Mouse (Mus musculus): ENCODE results near the gene Rbbp4. TPM values are rescaled to one million over a fixed set of nuclear protein-coding genes. Genes with fewer than 3 reads are reported as not detected.
A peak's percentile ranks its signal among the peaks of the same experiment; 100 is the strongest.

The Rbbp4 gene
- total RNA-seq, 2 experiments from 2014 or later: 142 to 146 TPM

DNA sequence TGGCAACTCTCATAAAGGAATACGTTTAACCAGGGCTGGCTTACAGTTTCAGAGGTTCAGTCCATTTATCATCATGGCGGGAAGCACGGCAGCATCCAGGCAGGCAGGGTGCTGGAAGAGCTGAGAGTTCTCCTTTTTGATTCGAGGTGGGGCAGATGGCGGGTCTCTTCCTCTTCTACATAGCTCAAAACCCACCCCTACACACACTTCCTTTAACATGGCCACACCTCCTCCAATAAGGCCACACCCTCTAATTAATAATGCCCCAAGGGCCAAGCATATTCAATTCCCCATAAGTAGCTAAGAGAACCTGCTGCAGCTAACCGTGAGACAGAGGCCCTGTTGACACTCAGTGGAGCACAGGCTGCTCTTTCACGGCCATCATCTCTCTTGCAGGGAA, 42.3 kb downstream of the Rbbp4 start:
- DNase-seq: no peak

GRCm38 (mm10) chr4:129289671-129290070, 45.5 kb downstream of the Rbbp4 start:
- DNase-seq: no peak

DNA sequence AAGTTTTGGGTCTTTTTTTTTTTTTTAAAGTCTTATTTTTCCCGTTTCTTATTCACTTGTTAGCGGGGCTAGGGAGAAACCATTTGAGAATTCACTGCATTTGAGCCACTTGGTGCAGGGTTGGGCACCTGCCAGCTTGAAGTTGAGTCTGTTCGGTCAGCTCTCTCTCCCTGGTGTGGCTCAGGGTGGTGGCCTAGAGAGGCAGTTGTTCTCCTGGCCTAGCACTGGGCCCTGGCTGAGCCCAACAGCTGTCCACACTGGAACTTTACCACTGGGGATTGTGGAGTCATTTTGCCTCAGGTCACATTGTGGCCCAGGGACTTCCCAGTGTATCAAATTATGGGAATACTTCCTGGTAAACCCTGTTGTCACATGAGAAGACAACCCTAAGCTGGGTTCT, 47.1 kb downstream of the Rbbp4 start:
- peak; percentile 64 for DNase-seq

DNA sequence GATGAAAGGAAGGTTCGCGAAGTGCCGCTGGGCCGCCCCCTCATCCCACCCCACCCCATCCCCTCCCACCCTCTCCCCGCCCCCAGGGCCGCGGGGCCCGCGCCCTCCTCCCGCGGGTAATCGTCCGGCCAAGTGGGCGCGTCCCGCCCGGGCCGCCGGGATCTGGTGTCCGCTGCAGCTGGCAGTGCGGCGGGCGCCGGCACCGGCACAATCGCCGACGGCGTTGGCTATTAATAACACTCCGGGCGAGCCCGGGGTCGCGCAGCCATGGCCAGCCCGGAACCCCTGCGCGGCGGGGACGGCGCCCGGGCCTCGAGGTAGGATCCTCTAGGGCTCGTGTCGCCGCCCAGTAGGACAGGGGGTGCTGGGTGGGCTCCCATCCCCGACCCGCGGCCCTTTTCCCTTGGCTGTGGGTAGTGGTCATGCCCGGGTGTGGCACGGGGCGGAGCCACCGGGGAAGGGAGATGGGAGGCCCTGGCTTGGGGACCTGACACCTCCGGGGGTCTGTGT, 47.6 kb downstream of the Rbbp4 start, which contains the start of gene Sync:
Gene Sync, plus strand, starts transcription at position 146 of the 510 bp plus-strand sequence.
- DNase-seq: peak; percentile 62

DNA sequence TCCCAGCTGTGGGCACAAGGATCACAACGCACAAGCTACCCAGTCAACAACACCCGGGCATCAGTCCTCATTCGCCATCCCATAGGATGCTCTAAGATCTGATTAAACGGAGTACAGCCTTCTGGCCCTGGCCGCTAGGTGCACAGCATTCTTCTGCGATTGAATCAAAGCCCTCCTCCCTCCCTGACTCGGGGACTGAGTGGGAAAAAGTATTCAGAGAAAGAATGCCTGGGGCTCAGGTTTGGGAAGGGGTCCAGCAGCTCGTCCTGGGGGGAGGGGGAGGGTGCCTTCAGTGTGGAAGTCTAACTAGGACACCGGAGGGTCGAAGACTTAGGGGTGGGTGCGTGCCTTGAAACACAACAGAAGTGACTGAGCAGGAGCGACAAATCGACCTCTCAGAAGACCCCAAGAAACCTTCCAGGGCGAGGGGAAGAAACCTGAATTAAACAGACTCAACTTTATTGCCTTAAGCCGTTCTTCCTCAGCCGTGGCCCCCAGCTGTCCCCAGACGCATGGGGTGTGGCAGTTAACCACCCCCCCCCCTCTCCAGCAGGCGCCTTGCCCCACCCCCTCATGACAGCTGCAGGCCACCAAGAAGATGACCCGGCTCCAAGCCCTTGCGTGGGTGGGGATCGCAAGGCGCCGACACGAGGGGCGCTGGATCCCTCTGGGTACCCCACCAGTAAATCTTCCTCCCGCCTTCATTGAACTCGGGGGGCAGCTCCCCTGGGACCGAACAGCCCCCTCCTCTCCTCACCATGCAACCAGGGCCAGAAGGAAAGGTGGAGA, 48.3 kb downstream of the Rbbp4 start:
- DNase-seq: no peak

DNA sequence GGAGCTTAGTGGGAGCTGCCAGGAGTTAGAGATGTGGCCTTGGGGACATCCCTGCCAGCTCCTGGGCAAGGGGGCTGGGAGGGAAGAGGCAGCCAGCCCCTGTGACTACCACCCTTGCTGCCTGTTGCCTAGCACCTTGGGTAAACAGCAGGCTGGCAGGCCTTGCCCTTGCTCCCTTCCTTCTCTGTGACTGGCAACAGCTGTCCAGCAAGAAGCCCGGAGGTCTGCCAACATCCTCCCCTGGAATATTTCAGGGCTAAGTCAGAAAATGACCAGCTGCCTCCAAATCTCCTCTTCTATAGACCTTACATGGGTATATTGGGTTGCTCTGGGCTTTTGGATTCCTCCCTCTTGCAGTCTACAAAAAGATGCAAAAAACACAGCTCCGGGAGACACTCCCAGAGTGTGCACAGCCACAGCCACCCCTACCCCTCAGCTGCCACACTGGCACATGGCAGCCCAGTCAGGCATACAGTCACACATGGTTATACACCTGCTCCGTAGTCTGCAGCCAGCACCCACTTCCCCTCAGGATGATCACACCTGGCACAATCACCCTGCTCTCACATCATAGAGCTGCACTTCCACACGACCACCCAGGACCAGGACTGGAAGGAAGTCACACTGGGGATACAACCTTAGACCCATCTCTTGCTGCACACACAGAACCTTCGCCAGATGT, 49.0 kb downstream of the Rbbp4 start:
- no peak for DNase-seq

DNA sequence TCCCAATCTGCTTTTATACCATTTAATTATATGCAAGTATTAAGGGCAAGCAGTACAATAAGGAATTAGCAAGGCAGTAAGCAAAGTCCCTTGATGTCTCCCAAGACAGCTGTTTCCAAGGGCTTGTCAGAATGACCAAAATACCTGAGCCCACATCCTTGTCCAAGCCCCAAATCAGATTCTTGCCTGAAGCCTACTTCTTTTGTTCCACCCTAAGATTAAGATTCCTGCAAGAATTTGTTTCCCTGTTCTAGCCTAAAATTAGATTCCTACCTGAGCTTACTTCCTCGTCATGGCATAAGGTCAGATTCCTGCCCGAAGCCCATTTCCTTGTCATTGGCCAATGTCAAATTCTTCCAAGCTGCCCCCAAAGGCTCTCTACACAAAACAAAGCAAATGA, 50.5 kb downstream of the Rbbp4 start:
- no peak for DNase-seq

DNA sequence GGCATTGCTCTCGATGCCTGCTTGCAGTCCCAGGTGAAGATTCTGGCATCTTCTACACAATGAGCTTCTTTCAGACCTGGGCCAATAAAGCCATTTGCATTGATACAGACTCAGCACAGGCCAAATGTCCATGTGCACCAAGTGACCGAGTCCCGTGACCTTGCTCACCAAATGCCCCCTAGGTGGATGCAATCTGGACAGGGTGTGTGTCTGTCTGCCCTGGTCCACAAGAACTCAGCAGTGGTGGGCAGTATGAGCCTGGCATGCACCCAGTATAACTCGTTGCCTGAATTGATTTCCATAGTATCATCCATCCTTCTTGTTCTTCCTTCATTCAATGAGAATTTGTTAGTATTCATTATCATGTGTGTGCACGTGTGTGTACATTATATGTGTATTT, 51.9 kb downstream of the Rbbp4 start:
- no peak for DNase-seq

GRCm38 (mm10) chr4:129282786-129283185, 52.4 kb downstream of the Rbbp4 start:
- no peak for DNase-seq

GRCm38 (mm10) chr4:129276453-129276865, 58.7 kb downstream of the Rbbp4 start:
- peak; percentile 98 for DNase-seq

- DNase-seq: peak; percentile 81
Measured at GRCm38 (mm10) chr4:129272756-129273046, 62.5 kb downstream of the Rbbp4 start.

- DNase-seq: no peak
Measured at GRCm38 (mm10) chr4:129271991-129272755, 63.0 kb downstream of the Rbbp4 start.

GRCm38 (mm10) chr4:129268698-129269097, 66.5 kb downstream of the Rbbp4 start:
- DNase-seq: no peak

DNA sequence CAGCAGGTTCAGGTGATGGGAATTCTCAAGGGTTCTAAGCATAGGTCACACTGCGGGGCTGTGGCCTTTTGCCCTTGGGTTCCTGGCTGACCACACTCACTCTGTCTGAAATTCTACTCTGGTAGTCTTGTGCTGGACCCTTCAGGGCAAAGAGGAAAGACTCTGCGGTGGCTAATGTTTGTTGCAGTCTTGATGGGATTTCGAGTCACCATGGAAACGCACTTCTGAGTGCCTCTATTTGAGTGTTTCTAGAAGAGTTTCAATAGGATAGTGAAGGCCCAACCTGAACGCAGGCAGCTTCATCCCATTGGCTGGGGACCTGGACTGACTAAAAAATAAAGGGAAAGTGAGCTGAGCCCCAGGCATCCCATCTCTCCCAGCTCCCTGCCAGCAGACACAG, 68.3 kb downstream of the Rbbp4 start:
- no peak for DNase-seq

GRCm38 (mm10) chr4:129266191-129266590, 69.0 kb downstream of the Rbbp4 start:
- no peak for DNase-seq

DNA sequence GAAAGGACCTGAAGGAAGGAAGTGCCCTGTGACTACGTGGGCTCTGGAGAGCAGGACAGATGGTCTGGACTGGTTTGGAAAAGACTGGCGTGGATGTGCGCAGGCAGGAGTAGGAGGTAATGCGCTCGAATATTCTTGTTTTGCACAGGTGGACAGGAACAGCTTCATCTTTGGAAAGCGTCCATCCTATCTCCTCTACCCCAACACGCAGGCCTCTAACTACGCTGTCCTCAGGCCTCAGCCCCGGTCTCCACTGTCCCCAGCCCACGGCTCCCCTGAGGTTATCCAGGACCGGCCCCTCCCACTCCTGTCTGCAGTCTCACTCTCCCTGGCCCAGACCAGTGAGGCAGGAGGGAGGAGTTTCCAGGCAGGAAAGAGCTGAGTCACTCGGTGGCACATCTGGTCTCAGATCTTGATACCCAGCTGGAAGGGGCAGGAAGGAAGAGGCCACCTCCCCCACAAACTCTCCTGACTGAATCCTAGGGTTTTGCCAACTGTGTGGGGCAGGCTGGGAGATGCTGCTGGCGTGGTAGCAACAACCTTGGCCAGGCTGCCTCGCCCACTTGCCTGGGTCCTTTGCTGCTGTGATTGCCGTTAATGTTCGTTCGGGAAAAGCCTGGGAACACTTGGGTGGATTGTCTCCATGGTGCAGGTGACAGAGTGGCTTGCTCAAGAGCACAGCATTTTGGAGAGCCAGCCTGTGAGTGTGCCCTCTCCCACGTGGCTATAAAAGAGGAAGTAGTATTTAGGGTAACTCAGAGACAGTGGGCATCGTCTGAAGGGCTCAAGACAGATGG, 71.7 kb downstream of the Rbbp4 start:
- peak; percentile 68 for DNase-seq

DNA sequence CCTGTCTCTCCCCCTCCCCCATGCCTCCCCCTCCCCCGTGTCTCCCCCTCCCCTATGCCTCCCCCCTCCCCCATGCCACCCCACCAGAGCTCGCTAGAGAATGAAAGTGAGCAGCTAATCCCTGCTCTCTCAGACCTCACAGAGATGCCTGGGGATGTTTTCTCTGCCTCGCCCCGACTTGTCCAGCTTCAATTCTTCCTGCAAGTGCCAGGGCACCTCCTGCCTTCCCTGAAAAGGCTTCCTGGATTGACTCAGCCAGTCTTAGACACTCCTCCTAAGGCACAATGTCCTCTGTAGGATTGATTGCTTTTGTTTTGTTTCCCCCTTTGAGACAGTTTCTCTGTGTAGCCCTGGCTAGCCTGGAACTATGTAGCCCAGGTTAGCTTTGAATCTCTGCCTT, 74.0 kb downstream of the Rbbp4 start, which contains the start of gene C77080:
Gene C77080, minus strand, starts transcription at position 209 of the 400 bp plus-strand sequence.
- no peak for DNase-seq

DNA sequence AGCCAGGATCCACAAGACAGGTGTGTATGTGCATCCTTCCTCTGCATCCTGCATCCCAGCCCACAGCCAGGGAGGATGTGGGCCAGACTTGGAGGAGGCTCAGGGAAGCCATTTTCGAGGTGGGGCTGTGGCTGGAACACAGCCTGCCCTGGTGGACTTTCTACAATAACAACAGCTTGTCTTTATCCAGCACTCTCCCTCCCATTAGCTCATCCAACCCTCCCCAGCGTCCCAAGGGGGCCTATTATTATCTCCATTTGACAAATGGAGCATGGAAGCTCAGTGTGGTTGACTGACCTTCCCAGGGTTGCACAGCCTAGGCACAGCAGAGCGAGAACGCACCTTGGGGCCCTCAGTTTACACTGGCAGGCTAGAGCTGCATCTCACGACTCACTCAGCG, 74.5 kb downstream of the Rbbp4 start:
- no peak for DNase-seq

GRCm38 (mm10) chr4:129259101-129259500, 76.1 kb downstream of the Rbbp4 start:
- no peak for DNase-seq
